Mouse (Mus musculus): ENCODE data around the gene P2ry2.

The P2ry2 gene

DNA sequence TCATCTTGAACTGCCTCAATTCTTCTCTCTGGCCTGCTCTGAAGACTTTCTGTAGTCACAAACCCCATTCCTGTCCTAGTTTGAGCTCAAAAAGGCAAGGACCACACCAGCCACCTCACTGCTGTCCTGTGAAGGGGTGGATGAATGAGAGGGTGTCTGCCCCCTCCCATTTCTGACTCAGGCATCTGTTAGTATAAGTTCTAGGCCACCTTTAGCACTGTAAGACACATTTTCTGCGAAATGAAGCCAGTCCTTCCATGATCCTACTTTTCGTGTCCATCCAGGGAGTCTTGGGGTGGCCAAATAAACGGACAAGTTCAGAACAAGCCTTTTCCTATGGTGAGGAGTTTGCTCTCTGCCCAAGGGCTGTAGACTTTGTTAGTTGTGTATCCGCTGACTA is at the start of gene P2ry2:
Gene P2ry2 (minus strand): TSS at position 326 of the 400 bp plus-strand sequence.
- no peak for DNase-seq (ENCODE audit: extremely low read depth, low read depth, low spot score)

DNA sequence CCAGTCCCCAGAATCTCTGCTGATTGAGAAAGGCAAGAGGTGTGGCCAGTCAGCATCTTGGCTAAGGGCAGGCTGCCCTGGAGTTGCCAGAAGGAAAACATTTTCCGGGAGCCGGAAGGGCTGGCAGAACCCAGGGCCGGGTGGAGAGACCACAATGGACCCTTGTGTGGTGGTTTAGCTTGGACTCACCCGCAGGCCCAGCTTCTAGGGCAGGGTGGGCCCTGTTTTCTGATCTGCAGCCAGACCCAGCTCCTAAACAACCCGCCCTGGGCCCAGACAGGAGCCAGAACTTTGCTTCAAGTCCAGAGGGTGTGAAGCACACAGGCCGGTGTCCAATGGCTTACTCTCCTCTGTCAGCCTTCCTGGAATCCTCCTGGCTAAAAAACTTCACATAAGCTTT is 49.6 kb upstream of the P2ry2 start:
- DNase-seq (ENCODE audit: extremely low read depth, low read depth, low spot score), result no peak

DNA sequence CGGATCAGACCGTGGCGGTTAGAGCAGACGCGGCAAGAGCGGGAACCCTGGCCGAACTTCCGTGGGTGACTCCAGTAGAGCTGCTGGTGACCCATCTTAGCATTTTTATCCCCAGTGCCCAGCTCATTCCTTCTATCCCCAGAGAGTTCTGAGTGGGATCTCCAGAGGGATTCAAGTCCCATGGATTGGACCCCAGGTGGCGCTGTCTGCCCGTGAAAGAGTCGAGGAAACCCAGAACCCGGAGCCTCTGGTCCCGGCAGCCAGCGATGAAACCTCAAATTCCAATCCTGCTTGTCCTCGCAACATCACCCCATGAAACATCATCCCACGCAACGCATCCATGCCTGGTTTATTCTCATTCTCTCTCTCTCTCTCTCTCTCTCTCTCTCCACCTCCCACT is 48.7 kb upstream of the P2ry2 start:
- DNase-seq (ENCODE audit: extremely low read depth, low read depth, low spot score), result no peak

DNA sequence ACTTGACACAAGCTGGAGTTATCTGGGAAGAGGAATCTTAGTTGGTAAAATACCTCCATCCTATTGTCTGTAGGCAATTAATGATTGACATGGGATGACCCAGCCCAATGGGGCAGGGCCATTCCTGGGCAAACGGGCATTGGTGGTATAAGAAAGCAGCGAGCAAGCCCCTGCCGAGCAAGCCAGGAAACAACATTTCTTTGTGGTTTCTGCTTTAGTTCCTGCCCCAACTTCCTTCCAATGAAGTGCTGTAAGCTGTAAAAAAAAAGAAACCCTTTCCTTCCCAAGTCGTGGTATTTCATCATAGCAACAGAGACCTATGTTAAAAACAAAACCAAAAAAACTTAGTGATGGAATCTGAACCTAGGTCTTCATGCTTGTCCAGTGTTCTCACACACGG is 47.8 kb upstream of the P2ry2 start:
- no peak for DNase-seq (ENCODE audit: extremely low read depth, low read depth, low spot score)

DNA sequence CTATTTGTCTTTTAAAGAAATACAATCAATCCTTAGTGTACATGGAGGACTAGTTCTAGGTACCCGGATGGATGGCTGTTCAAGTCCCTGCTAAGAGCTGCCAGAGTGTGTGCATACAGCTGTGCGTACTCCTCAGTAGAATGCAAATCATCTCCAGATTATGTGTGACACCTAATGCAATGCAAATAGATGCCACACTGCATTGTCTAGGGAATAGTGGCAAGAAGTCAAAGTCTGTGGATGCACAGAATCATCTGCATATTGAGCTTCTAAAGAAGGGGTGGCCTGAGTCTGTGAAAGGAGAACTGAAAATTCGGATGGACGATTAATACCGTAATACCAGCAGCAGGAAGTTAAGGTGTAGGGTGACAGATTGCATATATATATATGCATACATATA is 46.5 kb upstream of the P2ry2 start:
- DNase-seq (ENCODE audit: extremely low read depth, low read depth, low spot score), result no peak

DNA sequence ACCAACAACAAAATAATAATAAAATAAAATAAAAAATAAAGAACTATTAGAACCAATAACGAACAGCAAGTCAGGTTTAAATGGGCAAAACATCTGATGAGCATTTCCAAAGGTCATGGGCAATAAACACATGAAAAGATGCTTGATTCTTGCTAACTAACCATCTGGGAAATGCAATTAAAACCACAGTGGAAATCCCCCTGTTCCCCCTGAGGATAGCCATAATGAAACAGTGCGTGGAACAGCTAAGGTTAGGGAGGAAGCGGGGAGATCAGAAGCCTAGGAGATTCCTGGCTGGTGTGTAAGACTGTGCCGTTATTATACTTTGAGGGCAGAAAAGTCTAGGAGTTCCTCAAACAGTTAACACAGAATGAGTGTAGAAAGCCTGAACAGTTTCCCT is 44.6 kb upstream of the P2ry2 start:
- no peak for DNase-seq (ENCODE audit: extremely low read depth, low read depth, low spot score)

DNA sequence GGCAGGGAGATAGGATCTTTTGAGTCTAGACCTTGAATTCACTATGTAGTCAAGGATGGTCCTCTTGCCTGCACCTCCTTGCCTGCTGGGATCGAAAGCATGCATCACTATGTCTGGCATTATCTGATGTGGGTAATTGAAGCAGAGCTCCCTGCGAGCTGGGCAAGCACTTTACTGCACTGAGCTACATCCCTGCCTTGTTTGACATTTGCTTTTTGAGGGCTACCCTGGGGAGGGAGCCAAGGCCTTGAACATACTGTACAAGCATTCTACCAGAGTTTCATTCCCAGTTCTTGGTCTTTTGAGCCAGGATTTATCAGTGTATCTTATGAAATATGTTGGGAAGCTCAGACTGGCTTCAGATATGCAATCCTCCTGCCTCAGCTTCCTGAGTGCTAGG is 40.5 kb upstream of the P2ry2 start:
- no peak for DNase-seq (ENCODE audit: extremely low read depth, low read depth, low spot score)

DNA sequence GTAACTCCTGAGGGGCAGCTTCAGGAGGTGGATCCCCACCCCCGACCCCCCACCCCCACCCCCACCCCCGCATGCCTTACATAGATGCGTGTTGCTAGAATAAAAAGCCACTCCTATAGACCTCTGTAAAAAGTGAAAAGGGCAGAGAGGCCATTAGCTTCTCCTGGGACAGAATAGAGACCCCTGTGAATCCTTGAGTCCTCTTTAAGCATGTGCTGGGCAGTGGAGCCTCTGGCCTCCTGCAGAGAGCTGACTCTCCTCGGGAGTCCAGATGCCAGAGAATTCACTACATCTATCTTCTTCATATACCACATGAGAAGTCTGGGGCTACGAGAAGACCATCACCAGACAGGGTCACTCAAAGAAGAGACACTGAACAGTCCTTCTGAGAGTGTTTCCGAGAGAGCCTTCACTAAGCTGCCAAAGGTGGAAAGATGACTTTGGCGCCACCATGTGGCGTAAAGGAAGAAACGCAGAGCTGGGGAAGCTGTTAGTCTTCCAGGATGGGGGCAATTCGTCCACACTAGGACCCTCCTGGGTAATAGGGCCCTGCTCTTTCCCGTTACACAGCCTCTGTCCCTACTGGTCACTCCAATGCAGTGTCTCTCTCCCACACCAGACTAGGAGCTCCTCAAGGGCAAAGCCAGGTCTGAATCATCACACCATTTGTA is 39.0 kb upstream of the P2ry2 start:
- no peak for DNase-seq (ENCODE audit: extremely low read depth, low read depth, low spot score)

DNA sequence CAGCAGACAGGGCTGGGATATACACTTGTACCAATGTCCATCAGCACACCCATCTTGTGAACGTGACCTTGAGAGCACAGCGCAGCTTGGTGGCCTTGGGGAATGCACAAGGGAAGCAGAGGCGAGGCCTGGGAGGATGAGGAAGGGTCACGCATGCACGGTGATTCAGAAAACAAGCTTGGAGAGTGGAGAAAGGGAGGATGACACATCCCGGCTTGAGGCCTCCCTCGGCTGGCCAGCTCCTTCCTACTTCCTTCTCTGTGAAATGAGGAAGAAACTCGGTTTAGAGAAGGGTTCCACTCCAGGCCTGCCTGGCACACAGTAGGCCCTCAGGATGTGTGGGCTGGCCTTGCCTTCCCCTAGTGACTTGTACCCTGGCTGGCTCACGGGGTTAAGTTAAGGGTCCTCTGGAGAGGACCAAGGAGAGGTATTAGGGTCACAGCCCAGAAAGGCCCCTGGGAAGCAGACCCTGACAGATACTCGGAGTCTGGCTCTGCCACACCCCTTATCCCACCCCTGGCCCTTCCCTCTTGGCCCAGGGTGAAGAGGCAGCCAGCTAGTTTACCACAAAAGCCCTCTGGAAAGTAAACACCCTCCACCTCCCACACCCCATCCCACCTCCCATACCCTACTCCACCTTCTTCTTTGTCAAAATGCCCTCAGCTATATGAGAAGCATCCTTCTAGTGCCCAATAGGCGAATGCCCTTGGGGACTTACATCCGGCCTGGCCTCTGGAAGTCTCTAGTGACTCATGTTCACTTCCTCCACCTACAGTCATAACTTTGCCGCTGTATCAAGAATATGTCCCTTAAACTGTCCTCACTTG is 38.3 kb upstream of the P2ry2 start:
- DNase-seq (ENCODE audit: extremely low read depth, low read depth, low spot score), result no peak

DNA sequence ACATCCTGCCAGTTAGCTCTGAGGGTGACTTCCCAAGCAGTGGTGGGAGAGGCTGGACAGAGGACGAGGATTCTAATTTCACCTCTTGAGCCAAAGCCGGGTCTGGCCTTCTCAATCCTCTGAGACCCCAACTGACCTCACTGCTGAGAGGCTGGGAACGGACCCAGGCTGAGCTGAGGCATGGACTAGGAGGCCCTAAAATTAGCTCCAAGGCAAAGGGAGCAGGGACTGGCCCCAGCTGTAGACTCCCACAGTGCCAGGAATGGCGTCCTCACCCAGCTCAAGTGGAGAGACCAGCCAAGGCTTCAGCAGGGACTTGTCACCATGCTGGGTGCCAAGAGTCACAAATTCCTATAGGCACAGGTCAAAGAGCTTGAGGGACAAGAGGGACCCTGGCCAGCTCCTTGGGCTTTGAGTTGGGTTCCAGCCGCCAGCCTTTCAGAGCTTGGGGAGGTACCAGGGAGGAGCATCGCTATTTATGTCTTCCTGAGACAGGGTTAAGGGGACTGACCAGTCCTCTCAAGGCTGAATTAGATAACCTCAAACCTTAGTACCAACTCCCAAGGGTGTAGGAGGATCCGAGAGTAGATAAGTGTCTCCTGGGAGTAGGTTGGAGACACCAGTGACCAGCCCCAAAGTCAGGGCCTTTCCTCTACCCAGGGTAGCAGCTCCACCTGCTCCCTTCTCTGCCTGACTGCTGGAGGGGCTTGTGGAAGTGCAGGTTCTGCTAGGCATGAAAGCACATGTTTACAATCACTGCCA is 36.8 kb upstream of the P2ry2 start:
- no peak for DNase-seq (ENCODE audit: extremely low read depth, low read depth, low spot score)

DNA sequence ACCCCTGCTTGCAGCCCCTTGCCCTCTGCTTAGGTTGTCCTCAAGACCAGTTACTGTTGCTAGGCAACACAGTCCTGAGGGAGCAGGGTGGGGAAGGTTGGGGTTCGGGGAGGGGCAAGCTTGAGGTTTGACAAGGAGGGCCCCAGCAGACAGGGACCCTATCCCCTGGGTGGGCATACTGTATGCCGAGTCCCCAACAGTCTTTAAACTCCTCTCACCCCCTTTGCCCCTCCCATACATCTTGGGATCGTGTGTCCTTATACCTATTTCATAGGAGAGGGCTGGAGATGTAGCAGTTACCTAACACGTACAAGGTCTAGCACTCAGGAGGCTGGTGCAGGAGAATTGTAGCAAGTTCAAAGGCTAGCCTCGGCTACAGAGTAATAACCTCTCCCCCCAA is 35.6 kb upstream of the P2ry2 start:
- no peak for DNase-seq (ENCODE audit: extremely low read depth, low read depth, low spot score)

DNA sequence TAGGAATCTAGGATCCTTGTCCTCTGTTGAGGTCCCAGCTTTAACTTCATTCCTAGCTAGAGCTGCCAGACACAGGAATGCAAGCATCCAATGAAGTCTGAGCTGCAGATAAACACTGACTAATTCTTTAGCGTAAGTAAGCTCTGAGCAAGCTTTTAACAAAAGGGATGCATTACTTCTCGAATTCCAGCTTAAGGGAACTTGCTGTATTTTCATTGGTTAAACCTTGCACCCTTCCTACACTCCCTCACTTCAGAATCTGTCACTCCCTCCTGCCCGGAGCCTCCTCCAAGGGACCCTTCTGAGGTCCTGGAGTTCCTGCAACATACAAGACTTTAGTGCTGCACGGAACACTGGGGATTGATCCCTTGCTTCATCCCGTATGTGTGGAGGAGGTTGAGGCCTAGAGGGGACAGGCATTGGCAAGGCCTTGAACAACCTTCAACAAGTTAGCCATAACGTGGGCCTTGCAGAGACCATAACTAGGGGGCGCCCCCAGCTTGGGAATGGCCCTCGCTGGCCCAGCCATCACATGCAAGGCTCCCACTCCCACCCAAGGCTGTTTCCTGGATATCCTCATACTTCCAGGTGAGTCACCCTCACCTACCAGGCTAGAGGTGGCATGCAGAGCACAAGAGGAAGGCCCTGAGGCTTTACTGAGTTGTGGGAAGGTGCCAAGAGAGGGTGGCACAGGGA is 31.3 kb upstream of the P2ry2 start:
- DNase-seq (ENCODE audit: extremely low read depth, low read depth, low spot score), result no peak

DNA sequence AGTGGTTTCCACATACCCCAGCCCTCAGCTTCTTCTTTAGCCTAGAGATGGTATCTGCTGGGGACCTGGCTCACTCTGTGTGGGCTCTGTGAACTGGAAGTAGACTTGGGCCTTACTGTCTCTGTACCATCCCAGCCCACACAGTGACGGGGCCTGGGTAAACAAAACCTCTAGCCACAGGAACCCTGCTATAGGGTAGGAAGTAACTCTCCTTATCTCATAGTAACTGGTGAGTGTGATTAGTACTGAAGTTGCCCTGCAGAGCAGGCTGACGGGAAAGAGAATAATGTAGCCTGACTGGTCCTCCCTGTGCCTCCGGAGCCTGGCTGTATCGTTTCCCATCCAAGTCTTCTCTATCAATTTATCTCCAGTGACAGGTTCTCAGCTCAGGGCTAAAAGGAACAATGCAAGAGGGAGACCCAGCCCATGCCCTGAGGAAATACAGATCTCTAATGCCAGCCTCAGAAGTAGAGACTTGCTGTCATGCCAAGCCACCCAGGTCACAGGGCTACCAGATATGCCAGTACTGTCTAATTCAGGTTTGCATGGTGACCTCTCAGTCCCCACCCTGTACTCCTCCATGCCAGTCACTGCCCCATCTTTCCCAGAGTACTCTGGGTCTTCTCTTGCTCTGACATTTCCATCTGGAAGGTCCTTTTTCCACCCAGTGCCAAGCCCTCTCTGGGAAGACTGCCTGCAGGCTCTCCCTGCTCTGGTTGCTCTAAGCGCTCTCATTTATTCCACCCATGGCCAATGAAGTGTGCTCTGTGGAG is 29.5 kb upstream of the P2ry2 start:
- peak; percentile 31 for DNase-seq (ENCODE audit: extremely low read depth, low read depth, low spot score)

DNA sequence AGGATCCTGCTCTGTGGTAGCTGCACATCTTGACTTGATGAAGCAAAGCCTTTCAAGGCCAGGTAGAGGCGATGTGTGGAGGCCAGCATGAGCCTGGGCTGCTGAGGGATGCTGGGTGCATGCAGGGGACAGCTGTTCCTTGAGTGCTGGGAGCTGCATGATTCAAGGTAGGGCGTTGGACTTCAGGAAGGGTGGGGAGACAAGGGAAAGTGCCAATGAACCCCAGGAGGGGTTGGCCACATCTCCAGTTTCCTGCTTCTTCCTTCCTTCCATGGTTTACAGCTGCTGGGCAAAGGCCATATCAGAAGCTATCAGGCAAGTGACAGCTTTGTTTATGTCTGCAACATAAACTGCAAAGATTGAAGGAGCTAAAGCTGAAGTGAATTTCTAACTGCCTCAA is 28.9 kb upstream of the P2ry2 start:
- DNase-seq (ENCODE audit: extremely low read depth, low read depth, low spot score), result no peak

DNA sequence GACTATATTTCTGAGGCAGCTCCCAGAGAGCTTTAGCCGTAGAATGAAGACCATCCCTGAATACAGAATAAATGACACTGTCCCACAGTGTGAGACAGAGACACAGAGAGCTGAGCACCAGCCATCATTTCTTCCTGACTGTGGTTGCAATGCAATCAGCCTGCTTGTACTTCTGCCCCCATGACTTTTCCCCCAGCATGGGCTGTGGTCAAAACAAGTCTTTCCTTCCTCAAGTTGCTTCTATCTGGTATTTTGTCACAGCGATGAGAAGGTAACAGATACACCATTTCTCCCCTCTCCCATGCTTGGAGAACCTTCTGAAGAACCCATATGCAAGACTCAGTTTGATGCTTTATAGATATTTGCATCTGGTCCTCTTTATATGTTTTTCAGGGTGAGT is 20.7 kb upstream of the P2ry2 start:
- no peak for DNase-seq (ENCODE audit: extremely low read depth, low read depth, low spot score)

DNA sequence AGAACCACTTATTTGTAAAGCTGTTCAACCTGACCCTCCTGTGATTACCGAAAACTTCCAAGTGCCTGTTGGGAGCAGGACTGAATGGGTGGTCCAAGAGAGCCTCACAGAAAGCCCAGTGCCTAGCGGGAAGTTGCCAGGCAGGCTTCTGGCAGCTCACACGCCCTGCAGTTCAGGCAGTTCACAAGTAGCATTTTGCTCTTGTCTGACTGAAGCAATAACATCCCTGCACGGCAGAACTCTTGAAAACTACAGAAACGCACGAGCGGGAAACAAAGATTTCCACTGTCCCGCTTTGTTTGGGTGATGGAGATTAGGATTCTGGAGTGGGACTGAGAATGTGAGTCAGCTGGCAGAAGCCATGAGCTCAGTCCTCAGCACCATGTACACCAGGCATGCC is 18.6 kb upstream of the P2ry2 start:
- no peak for DNase-seq (ENCODE audit: extremely low read depth, low read depth, low spot score)

DNA sequence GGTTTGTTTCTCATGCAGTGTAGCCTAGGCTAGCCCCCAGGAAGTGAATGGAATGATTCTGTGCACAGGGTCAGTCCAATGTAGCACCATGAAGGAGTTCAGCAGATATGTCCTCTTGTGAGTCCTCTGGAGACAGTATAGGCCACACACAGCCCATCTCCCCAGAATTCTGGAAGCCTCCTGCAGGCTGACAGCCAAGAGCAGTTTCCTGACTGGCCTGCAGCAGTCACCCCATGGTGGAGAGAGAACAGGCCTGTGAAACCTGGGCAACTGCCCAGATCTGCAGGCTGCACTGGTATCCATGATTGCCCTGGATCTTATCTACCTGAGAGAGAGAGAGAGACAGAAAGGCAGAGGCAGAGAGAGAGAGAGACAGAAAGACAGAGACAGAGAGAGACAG is 18.1 kb upstream of the P2ry2 start:
- DNase-seq (ENCODE audit: extremely low read depth, low read depth, low spot score), result no peak

DNA sequence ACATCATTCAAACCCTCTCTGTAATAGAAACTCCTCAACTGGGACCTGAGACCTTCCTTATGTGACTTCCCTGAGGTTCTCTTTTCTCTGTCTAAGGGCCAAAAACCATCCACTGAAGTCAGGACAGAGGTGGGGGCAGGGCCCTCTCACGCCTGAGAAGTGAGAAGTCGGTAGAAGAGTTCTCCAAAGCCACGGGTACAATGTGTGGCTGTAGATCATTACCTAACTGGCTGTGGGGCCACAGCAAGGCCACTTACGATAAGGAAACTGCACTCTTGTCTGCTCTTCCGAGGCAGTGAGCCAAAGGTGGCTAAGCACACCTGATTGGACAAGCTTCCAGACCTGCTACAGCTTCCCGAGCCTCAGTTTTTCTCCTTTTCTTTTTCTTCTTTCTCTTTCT is 16.8 kb upstream of the P2ry2 start:
- DNase-seq (ENCODE audit: extremely low read depth, low read depth, low spot score), result no peak

DNA sequence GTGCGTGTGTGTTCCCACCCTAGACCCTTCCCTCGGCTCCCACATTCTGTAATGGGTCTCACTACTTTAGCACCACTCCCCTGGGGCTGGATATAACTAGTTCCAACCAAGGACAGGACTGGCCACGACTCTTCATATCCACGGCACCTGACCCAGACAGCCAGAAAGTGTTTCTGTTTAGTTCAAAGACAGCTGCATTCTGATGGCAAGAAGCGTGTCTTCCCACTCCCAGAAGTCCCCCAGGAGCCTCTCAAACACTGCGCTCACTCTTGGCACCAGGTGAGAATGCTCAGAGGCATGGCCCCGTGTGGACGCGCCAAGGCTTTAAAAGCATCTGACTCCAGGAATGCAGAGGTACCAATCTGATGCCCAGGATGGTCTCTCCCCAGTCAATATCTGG is 16.3 kb upstream of the P2ry2 start:
- no peak for DNase-seq (ENCODE audit: extremely low read depth, low read depth, low spot score)

DNA sequence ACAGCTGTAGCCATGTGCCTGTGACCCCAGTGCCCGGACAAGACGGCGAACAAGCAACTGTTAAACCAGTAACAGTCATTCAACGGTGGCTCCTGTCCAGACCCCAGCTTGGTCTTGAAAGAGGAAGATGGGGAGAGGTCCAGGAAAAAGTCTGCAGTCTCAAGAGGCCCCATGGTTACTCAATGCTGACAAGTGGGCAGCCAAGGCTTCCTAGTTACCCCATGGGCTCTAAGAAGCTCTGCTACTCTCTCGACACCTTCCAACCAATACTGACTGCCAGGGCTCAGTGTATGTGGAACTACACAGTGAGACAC is 15.7 kb upstream of the P2ry2 start:
- no peak for DNase-seq (ENCODE audit: extremely low read depth, low read depth, low spot score)
